Mouse (Mus musculus) neural tube, embryonic 11.5 days (tissue): Measurements from ENCODE around the gene Slc2a8. TPM values are rescaled to one million over a fixed set of nuclear protein-coding genes. Genes with fewer than 3 reads are reported as not detected.
A peak's percentile ranks its signal among the peaks of the same experiment; 100 is the strongest.

Experiments
- ATAC-seq: fragments of 200-750 bp; cut with Nextera tagmentation; 2 replicates; pipeline ENCODE4 v1.8.0; 2017; ENCODE audit warnings: moderate number of reproducible peaks, mild to moderate bottlenecking, moderate TSS enrichment, moderate library complexity; ENCODE audit not compliant: insufficient read depth, low FRiP score, low TSS enrichment
- DNase-seq: peaks from one replicate; pipeline ENCODE4 v3.0.0-alpha.2; 2015; ENCODE audit warnings: low spot score
- H3K27ac ChIP-seq: fragments of 300-500 bp; sonication (generic); 2 replicates; pipeline ENCODE4 v1.5.1; 2014; ENCODE audit warnings: low read depth, mild to moderate bottlenecking, low read length
- H3K27me3 ChIP-seq: fragments of 300-500 bp; sonication (generic); 2 replicates; pipeline ENCODE4 v1.6.1; 2014; ENCODE audit warnings: mild to moderate bottlenecking, low read length, mixed read lengths; ENCODE audit not compliant: control insufficient read depth, insufficient read depth
- H3K36me3 ChIP-seq: fragments of 300-500 bp; sonication (generic); 2 replicates; pipeline ENCODE4 v1.6.1; 2014; ENCODE audit warnings: mild to moderate bottlenecking, low read length, moderate library complexity, mixed read lengths; ENCODE audit not compliant: control insufficient read depth, insufficient read depth
- H3K4me1 ChIP-seq: fragments of 300-500 bp; sonication (generic); 2 replicates; pipeline ENCODE4 v1.6.1; 2014; ENCODE audit warnings: low read length, mixed read lengths; ENCODE audit not compliant: control insufficient read depth, insufficient read depth
- H3K4me2 ChIP-seq: fragments of 300-500 bp; sonication (generic); 2 replicates; pipeline ENCODE4 v1.6.1; 2014; ENCODE audit warnings: low read depth, mild to moderate bottlenecking, moderate library complexity
- H3K4me3 ChIP-seq: fragments of 300-500 bp; sonication (generic); 2 replicates; pipeline ENCODE4 v1.5.1; 2014; ENCODE audit warnings: low read depth, low read length
- H3K9ac ChIP-seq: fragments of 300-500 bp; sonication (generic); 2 replicates; pipeline ENCODE4 v1.6.1; 2014; ENCODE audit warnings: mild to moderate bottlenecking, low read length
- H3K9me3 ChIP-seq: fragments of 300-500 bp; sonication (generic); 2 replicates; pipeline ENCODE4 v1.6.1; 2016; ENCODE audit warnings: low read length; ENCODE audit not compliant: control insufficient read depth
- WGBS: fragments of 180-500 bp; shearing (Covaris S2); extraction: QIAGEN DNeasy Blood & Tissue Kit; methylation state at CpG from one replicate; pipeline ENCODE4 v1.1.7; 2014; 5-methylcytosine and 5-hydroxymethylcytosine counted together
- polyA plus RNA-seq: library from polyadenylated mRNA; unstranded; fragments of >200 nt; fragmentation: Nextera tagmentation; extraction: Ambion mirVana; gene quantifications from 2 replicates; pipeline ENCODE4 v1.2.1, GENCODE M21; 2014

Slc2a8 gene
- polyA plus RNA-seq, 1 experiment from 2014 or later = 13.3 TPM

GRCm38 (mm10) chr2:32966689-32967631, 14.9 kb downstream of the Slc2a8 start:
- Histone ChIP-seq H3K4me1 (peaks cover 18% of the 10 kb centered on the region), H3K36me3 (peaks cover 8% of the 10 kb centered on the region), H3K9me3 (no peaks in the 10 kb centered on the region), H3K27me3 (no peaks in the 10 kb centered on the region), H3K9ac (peak overlapping the region; percentile 83), H3K27ac (peak overlapping the region; percentile 84), H3K4me2 (peak overlapping the region; percentile 79), H3K4me3 (peak overlapping the region; percentile 57)
- ATAC-seq (peak; percentile 84), DNase-seq (peak; percentile 88)
- WGBS = under 1% methylated on average over 55 of the region's 55 CpGs

GRCm38 (mm10) chr2:32966184-32966688, 15.6 kb downstream of the Slc2a8 start:
- Histone ChIP-seq H3K4me3 (peak overlapping the region; percentile 57), H3K9me3 (no peaks in the 10 kb centered on the region), H3K36me3 (peaks cover 8% of the 10 kb centered on the region), H3K27me3 (no peaks in the 10 kb centered on the region), H3K27ac (peak overlapping the region; percentile 84), H3K4me2 (peak overlapping the region; percentile 79), H3K4me1 (peaks cover 18% of the 10 kb centered on the region), H3K9ac (peak overlapping the region; percentile 83)
- ATAC-seq (peak; percentile 28), DNase-seq (no peak)
- WGBS = 9% methylated on average over 13 of the region's 13 CpGs

GRCm38 (mm10) chr2:32965511-32966183, 16.2 kb downstream of the Slc2a8 start:
- Histone ChIP-seq H3K27me3 (no peaks in the 10 kb centered on the region), H3K9me3 (no peaks in the 10 kb centered on the region), H3K4me1 (peaks cover 23% of the 10 kb centered on the region), H3K4me3 (no peak overlapping the region), H3K4me2 (peak overlapping the region; percentile 79; the same call in 1 of the 2 replicates), H3K27ac (no peak overlapping the region), H3K36me3 (peaks cover 8% of the 10 kb centered on the region), H3K9ac (no peak overlapping the region)
- WGBS = 24% methylated on average over 7 of the region's 7 CpGs
- DNase-seq = no peak
- ATAC-seq = no peak

GRCm38 (mm10) chr2:32964659-32965457, 17.0 kb downstream of the Slc2a8 start:
- DNase-seq (no peak), ATAC-seq (no peak)
- H3K27me3 ChIP-seq = no peaks in the 10 kb centered on the region
- 27% methylated on average over 10 of the region's 10 CpGs for WGBS
- no peak overlapping the region for H3K4me2 ChIP-seq
- peaks cover 25% of the 10 kb centered on the region for H3K4me1 ChIP-seq
- H3K9ac ChIP-seq = no peak overlapping the region
- peaks cover 8% of the 10 kb centered on the region for H3K36me3 ChIP-seq
- H3K9me3 ChIP-seq = no peaks in the 10 kb centered on the region
- no peak overlapping the region for H3K27ac ChIP-seq
- no peak overlapping the region for H3K4me3 ChIP-seq

- 68% methylated on average over 1 of the region's 1 CpGs for WGBS
- no peak for DNase-seq
- Histone ChIP-seq H3K9me3 (no peaks in the 10 kb centered on the region), H3K27ac (no peak overlapping the region), H3K4me1 (peaks cover 25% of the 10 kb centered on the region), H3K36me3 (peaks cover 8% of the 10 kb centered on the region), H3K27me3 (no peaks in the 10 kb centered on the region), H3K4me2 (peak overlapping the region; percentile 95; the same call in 1 of the 2 replicates), H3K9ac (no peak overlapping the region), H3K4me3 (no peak overlapping the region)
- no peak for ATAC-seq
Measured at GRCm38 (mm10) chr2:32963981-32964380, 17.9 kb downstream of the Slc2a8 start.

- DNase-seq = no peak
- peaks cover 8% of the 10 kb centered on the region for H3K36me3 ChIP-seq
- H3K4me3 ChIP-seq = peak overlapping the region; percentile 95
- peak overlapping the region; percentile 95 for H3K4me2 ChIP-seq
- no peak overlapping the region for H3K9ac ChIP-seq
- H3K4me1 ChIP-seq = peaks cover 25% of the 10 kb centered on the region
- H3K27me3 ChIP-seq = no peaks in the 10 kb centered on the region
- no peaks in the 10 kb centered on the region for H3K9me3 ChIP-seq
- H3K27ac ChIP-seq = no peak overlapping the region
- WGBS = 68% methylated on average over 4 of the region's 4 CpGs
- ATAC-seq = no peak
Measured at GRCm38 (mm10) chr2:32963544-32963943, 18.3 kb downstream of the Slc2a8 start.

- Histone ChIP-seq H3K9me3 (no peaks in the 10 kb centered on the region), H3K27me3 (no peaks in the 10 kb centered on the region), H3K27ac (no peak overlapping the region), H3K4me1 (peaks cover 25% of the 10 kb centered on the region), H3K4me3 (peak overlapping the region; percentile 95), H3K4me2 (peak overlapping the region; percentile 95), H3K36me3 (peaks cover 8% of the 10 kb centered on the region), H3K9ac (peak overlapping the region; percentile 96)
- ATAC-seq = no peak
- no peak for DNase-seq
- 9% methylated on average over 9 of the region's 9 CpGs for WGBS
Measured at GRCm38 (mm10) chr2:32962875-32963220, 19.0 kb downstream of the Slc2a8 start.
